Mouse (Mus musculus) kidney, postnatal 14 days (tissue): ENCODE data around the gene 6430550D23Rik.

Experiments used
- DNase-seq: peaks from one replicate; pipeline ENCODE4 v3.0.0; 2022; ENCODE audit warnings: mixed read lengths

Gene 6430550D23Rik

DNA sequence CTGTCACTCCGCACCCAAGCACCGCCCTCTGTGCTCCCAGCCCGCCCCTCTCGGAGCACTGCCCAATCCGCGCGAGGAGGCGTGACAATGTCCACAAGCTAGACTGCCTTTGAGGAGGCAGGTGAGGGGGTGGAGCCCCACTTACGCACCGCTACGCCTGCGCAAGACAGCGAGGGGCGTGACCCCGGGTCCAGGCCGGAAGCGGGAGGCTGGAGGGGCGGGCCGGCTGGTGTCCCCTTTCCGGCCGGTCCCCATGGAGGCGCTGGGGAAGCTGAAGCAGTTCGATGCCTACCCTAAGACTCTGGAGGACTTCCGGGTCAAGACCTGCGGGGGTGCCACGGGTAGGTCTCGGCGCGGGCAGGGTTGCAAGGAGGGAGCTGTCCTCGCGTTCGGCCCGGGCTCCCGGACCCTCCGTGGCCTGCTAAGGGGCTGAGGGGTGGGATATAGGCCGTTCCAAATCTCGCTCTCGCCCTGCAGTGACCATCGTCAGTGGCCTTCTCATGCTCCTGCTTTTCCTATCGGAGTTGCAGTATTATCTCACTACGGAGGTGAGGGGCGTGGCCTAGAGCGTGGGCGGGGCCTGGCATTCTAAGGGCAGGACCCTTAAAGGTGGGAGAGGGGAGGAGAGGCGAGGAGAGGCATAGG, at the start of gene 6430550D23Rik, which contains the start of gene Ergic3:
6430550D23Rik (minus strand) TSS at position 90 of the 645 bp plus-strand sequence.
Ergic3 (plus strand) TSS at position 158 of the 645 bp plus-strand sequence.
- peak; percentile 99 for DNase-seq

DNA sequence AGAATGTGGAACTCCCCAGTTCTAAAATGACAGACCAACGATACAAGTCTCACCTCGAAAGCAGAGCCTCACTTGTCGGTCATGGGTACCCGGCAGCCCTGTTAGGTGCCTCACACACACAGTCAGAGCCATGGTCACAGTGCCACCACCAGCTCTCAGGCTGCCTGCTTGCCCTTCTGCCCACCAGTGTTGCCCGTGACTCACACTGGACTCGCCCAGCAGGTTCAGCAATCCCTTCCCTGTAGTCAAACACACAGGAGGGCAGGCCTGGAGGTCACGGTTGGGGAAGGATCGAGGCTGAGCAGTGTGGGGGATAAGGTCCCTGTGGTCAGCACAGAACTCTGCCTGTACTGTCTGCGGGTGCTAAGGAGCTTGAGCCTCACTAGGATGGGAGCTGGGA, 45.0 kb upstream of the 6430550D23Rik start, which contains the start of gene Fer1l4:
Fer1l4 (minus strand) TSS at position 132 of the 400 bp plus-strand sequence.
- DNase-seq = no peak

- peak; percentile 31 for DNase-seq
Observed at GRCm38 (mm10) chr2:156047929-156048328, 40.2 kb upstream of the 6430550D23Rik start.

DNA sequence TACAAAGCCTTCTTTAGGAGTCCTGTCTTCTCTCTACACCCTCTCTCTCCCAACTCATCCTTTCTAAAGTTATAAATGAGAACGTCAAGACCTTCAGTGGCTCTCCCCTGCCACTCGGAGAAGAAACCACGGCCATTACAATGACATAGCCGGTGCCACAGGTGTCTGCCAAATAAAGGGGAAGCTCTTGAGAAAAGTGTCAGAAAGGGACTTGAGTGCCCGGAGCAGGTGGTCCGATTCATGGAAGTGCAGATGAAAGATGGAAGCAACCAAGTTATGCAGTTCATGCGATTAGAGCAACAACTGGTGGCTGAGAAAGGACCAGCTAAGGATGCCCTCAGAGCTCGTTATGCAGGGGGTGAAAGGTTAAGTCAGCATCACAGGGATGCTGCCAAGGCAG, 35.1 kb upstream of the 6430550D23Rik start:
- no peak for DNase-seq

GRCm38 (mm10) chr2:156039390-156039789, 31.6 kb upstream of the 6430550D23Rik start:
- DNase-seq = no peak

GRCm38 (mm10) chr2:156025482-156025881, 17.7 kb upstream of the 6430550D23Rik start:
- DNase-seq = no peak

DNA sequence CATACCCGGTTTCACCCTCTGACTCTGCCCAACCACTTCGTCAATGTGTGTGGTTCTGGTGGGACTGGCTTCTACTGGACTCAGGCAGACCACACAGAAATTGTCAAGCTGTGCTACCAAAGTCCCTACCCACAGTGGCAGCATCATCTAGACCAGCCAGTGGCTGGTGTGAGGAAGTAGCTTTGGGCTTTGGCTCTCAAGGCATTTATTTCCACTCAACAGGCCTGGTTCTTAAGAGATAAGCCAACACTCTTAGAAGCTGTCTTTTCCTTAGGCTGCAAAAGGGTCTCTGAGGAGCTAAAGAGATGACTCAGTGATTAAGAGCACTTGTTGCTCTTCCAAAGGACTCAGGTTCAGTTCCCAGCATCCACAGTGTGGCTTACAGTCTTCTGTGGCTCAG, 14.0 kb upstream of the 6430550D23Rik start:
- DNase-seq = no peak

- no peak for DNase-seq
Observed at GRCm38 (mm10) chr2:156021219-156021618, 13.4 kb upstream of the 6430550D23Rik start.

GRCm38 (mm10) chr2:156018106-156018505, 10.3 kb upstream of the 6430550D23Rik start:
- DNase-seq = no peak

DNA sequence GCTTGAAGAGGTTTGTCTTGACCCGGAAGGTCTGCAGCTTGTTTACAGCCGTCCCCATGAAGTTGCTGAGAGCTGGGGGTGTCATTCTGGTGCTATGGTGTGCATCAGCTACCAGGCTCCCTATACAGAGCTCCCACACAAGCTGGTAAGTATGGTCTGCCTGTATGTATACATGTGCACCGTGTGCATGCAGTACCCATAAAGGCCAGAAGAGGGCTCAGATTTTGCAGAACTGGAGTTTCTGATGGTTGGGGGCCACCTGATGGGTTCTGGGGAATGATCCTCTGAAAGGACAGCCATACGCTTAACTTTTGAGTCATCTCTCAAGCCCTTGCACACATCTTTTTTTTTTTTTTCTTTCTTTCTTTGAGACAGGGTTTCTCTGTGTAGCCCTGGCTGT, 2.4 kb downstream of the 6430550D23Rik start:
- DNase-seq = no peak

DNA sequence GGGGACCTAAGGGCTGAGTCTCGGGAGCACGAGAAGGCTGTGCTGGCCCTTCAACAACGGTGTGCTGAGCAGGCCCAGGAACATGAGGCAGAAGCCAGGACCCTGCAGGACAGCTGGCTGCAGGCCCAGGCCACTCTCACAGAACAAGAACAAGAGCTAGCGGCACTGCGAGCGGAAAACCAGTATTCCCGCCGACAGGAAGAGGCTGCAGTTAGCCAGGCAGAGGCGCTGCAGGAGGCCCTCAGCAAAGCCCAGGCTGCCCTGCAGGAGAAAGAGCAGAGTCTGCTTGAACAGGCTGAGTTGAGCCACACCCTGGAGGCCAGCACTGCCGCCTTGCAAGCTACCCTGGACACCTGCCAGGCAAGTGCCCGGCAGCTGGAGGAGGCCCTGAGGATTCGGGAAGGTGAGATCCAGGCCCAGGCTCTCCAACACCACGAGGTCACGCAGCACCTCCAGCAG, 15.9 kb downstream of the 6430550D23Rik start:
- peak; percentile 71 for DNase-seq

DNA sequence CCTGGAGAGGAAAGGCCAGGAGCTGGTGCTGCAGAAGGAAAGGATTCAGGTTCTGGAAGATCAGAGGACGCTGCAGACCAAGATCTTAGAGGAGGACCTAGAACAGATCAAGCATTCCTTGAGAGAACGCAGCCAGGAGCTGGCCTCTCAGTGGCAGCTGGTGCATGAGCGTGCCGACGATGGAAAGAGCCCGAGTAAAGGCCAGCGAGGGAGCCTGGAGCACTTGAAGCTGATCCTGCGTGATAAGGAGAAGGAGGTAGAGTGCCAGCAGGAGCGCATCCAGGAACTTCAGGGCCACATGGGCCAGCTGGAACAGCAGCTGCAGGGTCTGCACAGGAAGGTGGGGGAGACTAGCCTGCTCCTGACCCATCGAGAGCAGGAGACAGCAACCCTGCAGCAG, 16.6 kb downstream of the 6430550D23Rik start:
- no peak for DNase-seq

GRCm38 (mm10) chr2:155989085-155989484, 18.7 kb downstream of the 6430550D23Rik start:
- DNase-seq = no peak

GRCm38 (mm10) chr2:155987131-155987530, 20.6 kb downstream of the 6430550D23Rik start:
- no peak for DNase-seq

DNA sequence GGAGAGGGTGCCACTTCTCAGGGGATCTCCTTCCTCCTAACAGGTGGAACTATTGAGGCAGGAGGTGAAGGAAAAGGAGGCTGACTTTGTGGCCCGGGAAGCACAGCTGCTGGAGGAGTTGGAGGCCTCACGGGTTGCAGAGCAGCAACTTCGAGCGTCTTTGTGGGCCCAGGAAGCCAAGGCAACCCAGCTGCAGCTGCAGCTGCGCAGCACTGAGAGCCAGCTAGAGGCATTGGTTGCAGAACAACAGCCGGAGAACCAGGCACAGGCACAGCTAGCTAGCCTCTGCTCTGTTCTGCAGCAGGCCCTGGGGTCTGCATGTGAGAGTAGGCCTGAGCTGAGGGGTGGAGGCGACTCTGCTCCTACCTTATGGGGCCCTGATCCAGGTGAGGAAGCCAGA, 22.0 kb downstream of the 6430550D23Rik start:
- no peak for DNase-seq

DNA sequence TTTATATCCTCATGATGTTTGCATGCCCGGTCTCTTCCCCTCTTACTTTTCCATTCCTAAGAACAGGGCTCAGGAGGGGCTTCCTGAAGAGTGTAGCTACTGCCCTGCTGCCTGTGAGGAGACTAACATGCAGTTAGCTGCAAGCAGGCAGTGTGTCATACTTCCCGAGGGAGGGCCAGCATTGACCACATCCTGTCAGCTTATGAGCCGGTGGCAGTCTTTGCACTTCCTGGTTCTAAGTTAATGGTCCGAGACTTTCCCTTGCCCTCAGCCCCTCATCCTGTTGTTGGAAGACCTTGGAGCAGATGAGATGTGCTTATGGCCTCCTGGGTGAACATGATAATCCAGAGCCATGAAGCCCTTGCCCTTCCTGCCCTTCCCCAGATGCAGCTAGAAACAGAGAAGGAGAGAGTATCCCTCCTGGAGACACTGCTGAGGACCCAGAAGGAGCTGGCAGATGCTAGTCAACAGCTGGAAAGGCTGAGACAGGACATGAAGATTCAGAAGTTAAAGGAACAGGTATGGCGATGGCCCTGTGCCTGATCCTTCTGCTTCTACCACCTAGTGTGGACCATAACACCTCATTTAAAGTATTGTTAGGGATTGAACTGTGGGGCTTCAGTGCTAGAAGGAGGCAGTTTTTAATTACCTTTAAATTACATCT, 28.3 kb downstream of the 6430550D23Rik start:
- DNase-seq = peak; percentile 59

GRCm38 (mm10) chr2:155974087-155974731, 33.6 kb downstream of the 6430550D23Rik start:
- no peak for DNase-seq

DNA sequence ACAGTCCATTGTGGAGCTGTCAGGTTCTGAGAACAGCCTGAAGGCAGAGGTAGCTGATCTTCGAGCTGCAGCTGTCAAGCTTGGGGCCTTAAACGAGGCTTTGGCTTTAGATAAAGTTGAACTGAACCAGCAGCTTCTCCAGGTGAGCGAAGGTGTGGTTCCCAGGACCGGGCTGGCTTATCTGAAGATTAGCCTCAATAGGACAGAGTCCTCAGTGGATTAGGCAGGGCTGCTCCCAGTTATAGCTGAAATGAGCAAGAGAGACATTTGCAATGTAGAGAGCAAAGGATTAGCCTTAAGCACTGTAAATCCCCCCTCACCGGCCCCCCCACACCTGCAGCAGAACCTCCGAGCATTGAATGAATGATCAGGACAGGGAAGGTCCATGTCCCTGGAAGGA, 34.4 kb downstream of the 6430550D23Rik start:
- DNase-seq = no peak

DNA sequence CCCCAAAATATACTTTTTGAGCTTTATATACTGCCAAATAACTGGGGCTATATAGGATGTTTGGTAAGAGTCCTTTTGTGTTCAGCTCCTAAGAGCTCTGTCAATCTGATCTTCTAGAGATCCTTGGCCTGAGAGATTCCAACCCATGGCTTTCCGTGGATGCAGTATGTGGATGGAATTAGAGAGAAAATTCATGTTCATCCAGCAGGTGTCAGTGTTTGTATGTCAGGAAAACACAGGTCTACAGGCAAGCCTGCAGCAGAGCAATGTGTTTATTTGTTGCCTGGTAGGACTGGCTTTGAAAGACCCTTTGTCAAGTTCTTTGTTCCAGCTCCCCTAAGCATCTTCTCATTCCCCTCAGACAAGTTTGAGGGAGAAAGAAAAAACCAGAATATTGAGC, 44.8 kb downstream of the 6430550D23Rik start:
- DNase-seq = peak; percentile 47

- no peak for DNase-seq
Observed at GRCm38 (mm10) chr2:155961862-155962261, 45.9 kb downstream of the 6430550D23Rik start.

GRCm38 (mm10) chr2:155959981-155960380, 47.8 kb downstream of the 6430550D23Rik start:
- DNase-seq = peak; percentile 52

DNA sequence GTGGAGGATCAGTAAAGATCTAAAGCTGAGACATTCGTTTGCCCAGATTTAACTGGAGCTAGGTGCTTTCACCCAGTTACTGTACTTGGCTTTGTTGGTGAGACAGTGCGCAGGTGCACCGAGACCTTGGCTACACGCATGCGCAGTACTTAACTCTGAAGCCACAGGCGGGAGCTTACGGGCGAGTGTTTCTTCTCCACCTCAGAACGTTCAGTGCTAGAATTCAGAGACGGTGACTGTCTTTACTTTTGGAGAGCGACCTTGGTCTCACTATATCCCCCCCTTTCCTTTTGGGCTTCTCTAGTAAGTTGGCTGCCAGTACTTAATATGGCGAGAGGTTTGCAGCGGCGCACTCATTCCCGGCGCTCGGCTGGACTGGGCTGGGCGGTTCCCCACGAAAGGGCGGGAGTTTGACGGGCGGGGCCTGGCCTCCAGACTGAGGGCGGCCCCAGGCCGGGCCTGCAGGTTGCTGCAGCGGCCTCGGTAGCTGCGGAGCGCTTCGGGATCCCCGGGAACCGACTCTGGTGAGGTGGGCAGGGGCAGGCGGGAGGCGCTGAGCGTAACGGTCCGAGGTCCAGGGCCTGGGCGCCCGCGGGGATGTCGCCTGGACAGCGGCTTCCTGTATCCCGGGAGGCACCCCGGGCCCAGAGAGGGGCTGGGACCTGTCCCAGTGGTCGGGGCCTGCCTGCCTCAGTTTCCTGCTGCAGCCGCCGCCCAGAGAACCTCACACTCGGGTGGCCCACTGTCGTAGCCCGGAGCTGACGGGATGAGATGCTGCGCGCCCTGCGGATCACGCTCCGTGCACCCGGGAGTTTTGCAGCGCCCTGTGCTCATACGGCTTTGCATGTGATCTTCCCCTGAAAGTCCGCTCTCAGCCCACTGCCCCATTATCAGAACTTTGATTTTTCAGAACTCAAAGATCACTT, 51.4 kb downstream of the 6430550D23Rik start, which contains the start of gene Cep250:
Cep250 (plus strand) TSS at position 325 of the 926 bp plus-strand sequence.
- DNase-seq = peak; percentile 94
